Mouse (Mus musculus) megakaryocyte, embryonic 14.5 days (primary cell): Measurements from ENCODE around the gene BC048679.

ENCODE experiments used
- FLI1 ChIP-seq: IDR thresholded peaks from 2 replicates; pipeline ENCODE4 v1.6.1; 2012; ENCODE audit warnings: low read length, inconsistent platforms, mixed read lengths
- GATA1 ChIP-seq: IDR thresholded peaks from 3 replicates; pipeline ENCODE4 v1.6.1; 2012; ENCODE audit warnings: mixed read lengths, low read length, inconsistent platforms, borderline replicate concordance

DNA sequence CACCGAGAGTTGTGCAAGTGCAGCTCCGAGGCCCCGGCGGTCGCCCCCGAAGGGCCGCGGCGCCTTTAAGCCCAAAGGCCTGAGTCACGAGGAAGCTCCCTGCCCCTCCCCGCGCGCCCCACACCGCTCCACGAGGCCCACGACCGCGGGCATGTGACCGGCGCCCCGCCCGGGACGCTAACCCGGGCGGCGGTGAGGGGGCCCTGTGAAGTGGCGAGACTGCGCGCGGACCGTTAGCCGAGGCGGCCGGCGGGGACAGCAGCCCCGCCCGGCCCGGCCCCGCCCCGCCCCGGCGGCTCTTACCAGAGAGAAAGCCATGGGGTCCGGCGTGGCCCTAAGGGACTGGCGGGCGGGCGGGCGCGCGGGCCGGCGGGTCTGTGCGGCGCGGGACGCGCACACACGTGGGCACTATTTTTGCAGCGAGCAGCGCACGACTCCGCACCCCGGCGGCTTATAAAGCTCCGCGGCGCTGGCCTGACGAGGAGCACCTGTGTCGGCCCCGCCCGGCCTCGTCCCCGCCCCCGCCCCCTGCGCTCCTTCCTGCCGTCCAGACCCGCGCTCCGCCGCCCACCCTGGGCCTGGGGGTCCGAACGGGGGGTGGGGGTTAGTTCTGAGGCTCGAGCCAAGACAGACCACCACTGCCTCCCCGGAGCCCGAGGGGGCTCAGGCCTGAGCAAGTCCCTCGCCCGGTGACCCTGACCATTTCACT is 43.6 kb downstream of the BC048679 start:
- TF ChIP-seq GATA1: no peak
- no peak for TF ChIP-seq FLI1
